Mouse (Mus musculus) CH12.LX (cell line): ENCODE data around the gene Vwf. TPM values are rescaled to one million over a fixed set of nuclear protein-coding genes. Genes with fewer than 3 reads are reported as not detected.

Experiments used
- DNase-seq: peaks from one replicate; pipeline ENCODE4 v3.0.0-alpha.2; 2013; ENCODE audit errors: extremely low read depth
- H3K27ac ChIP-seq: 2 replicates; pipeline ENCODE4 v1.5.1; 2012; ENCODE audit warnings: low read depth, mild to moderate bottlenecking, control low read depth, moderate library complexity; ENCODE audit not compliant: insufficient read depth
- H3K27me3 ChIP-seq: replicated peaks from 2 replicates; pipeline ENCODE3; 2012; ENCODE audit warnings: inconsistent platforms
- H3K36me3 ChIP-seq, 2 experiments: replicated peaks in 1 of 2; 2 replicates each; pipeline versions ENCODE3 to v1.6.1; 2012; ENCODE audit warnings: inconsistent platforms in 1 of 2, low read length in 1 of 2, mild to moderate bottlenecking in 1 of 2, mixed read lengths in 1 of 2, moderate library complexity in 1 of 2; ENCODE audit not compliant: control insufficient read depth in 1 of 2, insufficient read depth in 1 of 2
- H3K4me1 ChIP-seq, 2 experiments: 2 replicates each; pipeline ENCODE4 v1.6.1; 2012; ENCODE audit warnings: inconsistent platforms in 1 of 2, moderate library complexity in 1 of 2; ENCODE audit not compliant: insufficient read depth in 2 of 2, control insufficient read depth in 1 of 2
- H3K4me2 ChIP-seq: 2 replicates; pipeline ENCODE4 v1.6.1; 2012; ENCODE audit warnings: low read depth, mild to moderate bottlenecking, control low read depth; ENCODE audit not compliant: poor library complexity, insufficient read depth, severe bottlenecking
- H3K4me3 ChIP-seq, 3 experiments: fragments of 150-350 bp in 1 of 3; sonication (generic) in 1 of 3; replicated peaks in 1 of 3; 2 replicates each; pipeline versions ENCODE3 to v1.5.1; 2011 to 2012; ENCODE audit warnings: low read depth in 2 of 3, low read length in 2 of 3, mild to moderate bottlenecking in 2 of 3, moderate library complexity in 2 of 3, control low read depth in 1 of 3, improper control_type of control experiment in 1 of 3, inconsistent platforms in 1 of 3, mixed read lengths in 1 of 3; ENCODE audit not compliant: poor library complexity in 1 of 3
- H3K79me2 ChIP-seq: replicated peaks from 2 replicates; pipeline ENCODE4 v1.6.1; 2012; ENCODE audit warnings: mild to moderate bottlenecking, moderate library complexity; ENCODE audit not compliant: control insufficient read depth, poor library complexity, insufficient read depth, severe bottlenecking; ENCODE audit errors: extremely low read depth
- H3K9ac ChIP-seq: 2 replicates; pipeline ENCODE4 v1.6.1; 2012; ENCODE audit warnings: low read depth, mild to moderate bottlenecking, control low read depth, moderate library complexity; ENCODE audit not compliant: insufficient read depth
- H3K9me3 ChIP-seq: replicated peaks from 2 replicates; pipeline ENCODE3; 2012; ENCODE audit warnings: low read length, inconsistent platforms, mixed read lengths
- BHLHE40 ChIP-seq: IDR thresholded peaks from 2 replicates; pipeline ENCODE4 v1.6.1; 2011; ENCODE audit warnings: mild to moderate bottlenecking, low read depth, low read length, improper control_type of control experiment
- CHD2 ChIP-seq: IDR thresholded peaks from 2 replicates; pipeline ENCODE4 v1.6.1; 2011; ENCODE audit warnings: low read length, improper control_type of control experiment
- E2F4 ChIP-seq: IDR thresholded peaks from 2 replicates; pipeline ENCODE4 v1.6.1; 2011; ENCODE audit warnings: low read depth, low read length, improper control_type of control experiment; ENCODE audit not compliant: insufficient replicate concordance
- ELF1 ChIP-seq: IDR thresholded peaks from 2 replicates; pipeline ENCODE4 v1.6.1; 2014; ENCODE audit warnings: low read depth, mild to moderate bottlenecking, inconsistent platforms, low read length, improper control_type of control experiment
- EP300 ChIP-seq: IDR thresholded peaks from 2 replicates; pipeline ENCODE4 v1.6.1; 2011; ENCODE audit warnings: low read length, improper control_type of control experiment
- HCFC1 ChIP-seq: IDR thresholded peaks from 2 replicates; pipeline ENCODE4 v1.6.1; 2012; ENCODE audit warnings: low read depth, mild to moderate bottlenecking, inconsistent platforms, low read length, improper control_type of control experiment
- IRF4 ChIP-seq: IDR thresholded peaks from 2 replicates; pipeline ENCODE4 v1.6.1; 2014; ENCODE audit warnings: low read depth, mild to moderate bottlenecking, inconsistent platforms, low read length, improper control_type of control experiment
- JUND ChIP-seq: conservative IDR thresholded peaks from 2 replicates; pipeline ENCODE4 v1.6.1; 2011; ENCODE audit warnings: low read depth, low read length, improper control_type of control experiment
- KAT2A ChIP-seq: IDR thresholded peaks from 2 replicates; pipeline ENCODE4 v1.6.1; 2012; ENCODE audit warnings: low read length, improper control_type of control experiment, inconsistent platforms; ENCODE audit not compliant: insufficient replicate concordance
- MAX ChIP-seq: IDR thresholded peaks from 2 replicates; pipeline ENCODE4 v1.6.1; 2011; ENCODE audit warnings: low read length, improper control_type of control experiment
- MYC ChIP-seq: IDR thresholded peaks from 2 replicates; pipeline ENCODE4 v1.6.1; 2011; ENCODE audit warnings: low read depth, mild to moderate bottlenecking, improper control_type of control experiment, low read length
- NELFE ChIP-seq: IDR thresholded peaks from 2 replicates; pipeline ENCODE4 v1.6.1; 2011; ENCODE audit warnings: low read depth, low read length, improper control_type of control experiment
- NRF1 ChIP-seq: IDR thresholded peaks from 2 replicates; pipeline ENCODE4 v1.6.1; 2014; ENCODE audit warnings: low read depth, mild to moderate bottlenecking, inconsistent platforms, low read length, improper control_type of control experiment, moderate library complexity
- POLR2A ChIP-seq: IDR thresholded peaks from 2 replicates; pipeline ENCODE4 v1.6.1; 2011; ENCODE audit warnings: low read depth, mild to moderate bottlenecking, improper control_type of control experiment, low read length
- POLR2AphosphoS2 ChIP-seq: IDR thresholded peaks from 2 replicates; pipeline ENCODE4 v1.6.1; 2011; ENCODE audit warnings: low read depth, low read length, improper control_type of control experiment
- RAD21 ChIP-seq: IDR thresholded peaks from 2 replicates; pipeline ENCODE4 v1.6.1; 2011; ENCODE audit warnings: low read depth, mild to moderate bottlenecking, low read length, improper control_type of control experiment, moderate library complexity
- RCOR1 ChIP-seq: conservative IDR thresholded peaks from 2 replicates; pipeline ENCODE4 v1.6.1; 2012; ENCODE audit warnings: low read depth, mild to moderate bottlenecking, inconsistent platforms, low read length, improper control_type of control experiment
- SMC3 ChIP-seq: IDR thresholded peaks from 2 replicates; pipeline ENCODE4 v1.6.1; 2011; ENCODE audit warnings: low read depth, low read length, improper control_type of control experiment
- UBTF ChIP-seq: IDR thresholded peaks from 2 replicates; pipeline ENCODE4 v1.6.1; 2012; ENCODE audit warnings: low read depth, mild to moderate bottlenecking, inconsistent platforms, low read length, improper control_type of control experiment, moderate library complexity
- USF2 ChIP-seq: conservative IDR thresholded peaks from 2 replicates; pipeline ENCODE4 v1.6.1; 2011; ENCODE audit warnings: low read depth, low read length, improper control_type of control experiment
- ZC3H11A ChIP-seq: IDR thresholded peaks from 2 replicates; pipeline ENCODE4 v1.6.1; 2012; ENCODE audit warnings: low read depth, mild to moderate bottlenecking, inconsistent platforms, low read length, improper control_type of control experiment
- ZNF384 ChIP-seq: IDR thresholded peaks from 2 replicates; pipeline ENCODE4 v1.6.1; 2012; ENCODE audit warnings: low read depth, low read length, improper control_type of control experiment, inconsistent platforms
- dilution Hi-C: fragments of 300-500 bp; cut with MboI; formaldehyde crosslinking; loops from 2 replicates; pipeline ENCODE4 v1.14.3; 2020; ENCODE audit warnings: low sequenced_read_pairs; ENCODE audit not compliant: extremely low pct_unique_long_range_greater_than_20kb, extremely low pct_ligation_motif_present
- in situ Hi-C: fragments of 300-500 bp; cut with MboI; formaldehyde crosslinking; loops from 3 replicates; pipeline ENCODE4 v1.14.3; 2019; ENCODE audit warnings: low sequenced_read_pairs, low pct_ligation_motif_present, low pct_unique_long_range_greater_than_20kb, mixed read lengths
- polyA plus RNA-seq: library from polyadenylated mRNA; unstranded; fragments of >175 nt; gene quantifications from 2 replicates; pipeline ENCODE4 v1.2.1, GENCODE M21; 2012; ENCODE audit warnings: low read depth; ENCODE audit not compliant: insufficient read length
- total RNA-seq, 2 experiments: library from RNA; depleted of rRNA; stranded (reverse); fragments of 300-350 nt in 1 of 2; fragments of >200 nt in 1 of 2; gene quantifications; 2 replicates each; pipeline ENCODE4 v1.2.3; 2012 to 2014

Vwf gene
- total and polyA plus RNA-seq, 3 experiments = not detected

DNA sequence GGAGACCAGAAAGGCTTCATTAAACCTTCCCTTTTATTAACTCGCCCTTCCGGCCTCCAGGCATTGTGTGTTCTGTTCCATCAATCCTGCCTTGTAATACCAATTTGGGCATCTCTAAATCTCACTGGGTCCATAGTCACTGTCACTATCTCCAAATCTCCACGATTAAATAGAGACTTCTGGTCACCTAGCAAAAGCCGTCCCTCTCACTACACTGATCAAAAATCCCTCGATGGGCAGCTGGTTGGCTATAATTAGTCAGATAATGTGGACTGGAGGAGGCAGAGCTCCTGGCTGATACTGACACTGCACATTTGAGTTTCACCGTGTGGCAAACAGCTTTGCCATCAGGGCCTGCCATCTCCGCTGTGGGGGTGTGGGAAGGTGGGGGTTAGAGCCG, 42.5 kb downstream of the Vwf start:
- in situ Hi-C loops (loop anchor here (5.0 kb wide), 1 partner anchor 92 kb away; no protein-coding TSS in a partner anchor), dilution Hi-C loops (no loop called here)
- no peak overlapping the region for H3K9ac ChIP-seq
- no peaks in the 10 kb centered on the region for H3K36me3 ChIP-seq
- no peak for DNase-seq
- peaks cover 95% of the 10 kb centered on the region for H3K27me3 ChIP-seq
- H3K9me3 ChIP-seq = no peaks in the 10 kb centered on the region
- H3K4me1 ChIP-seq = no peaks in the 10 kb centered on the region
- TF ChIP-seq CHD2 (no peak), MYC (no peak), ZNF384 (no peak), RAD21 (no peak), MAX (no peak), ELF1 (no peak), SMC3 (no peak), POLR2AphosphoS2 (no peak), KAT2A (no peak)
- no peak overlapping the region for H3K4me3 ChIP-seq
- H3K27ac ChIP-seq = no peak overlapping the region
- H3K4me2 ChIP-seq = no peak overlapping the region
- H3K79me2 ChIP-seq = no peaks in the 10 kb centered on the region

- in situ Hi-C loops (no loop called here), dilution Hi-C loops (no loop called here)
- H3K27ac ChIP-seq = no peak overlapping the region
- H3K9me3 ChIP-seq = no peaks in the 10 kb centered on the region
- no peak overlapping the region for H3K9ac ChIP-seq
- H3K79me2 ChIP-seq = no peaks in the 10 kb centered on the region
- DNase-seq = no peak
- H3K4me1 ChIP-seq = no peaks in the 10 kb centered on the region
- no peak for TF ChIP-seq RCOR1
- no peak for TF ChIP-seq NELFE
- no peak for TF ChIP-seq IRF4
- TF ChIP-seq RAD21 = no peak
- no peak for TF ChIP-seq ZC3H11A
- TF ChIP-seq EP300 = no peak
- TF ChIP-seq SMC3 = no peak
- TF ChIP-seq NRF1 = no peak
- no peak for TF ChIP-seq JUND
- no peak for TF ChIP-seq MYC
- no peak for TF ChIP-seq USF2
- no peak for TF ChIP-seq MAX
- no peak for TF ChIP-seq POLR2A
- TF ChIP-seq UBTF = no peak
- no peak for TF ChIP-seq HCFC1
- no peak for TF ChIP-seq BHLHE40
- TF ChIP-seq CHD2 = no peak
- TF ChIP-seq E2F4 = no peak
- peaks cover 98% of the 10 kb centered on the region for H3K27me3 ChIP-seq
- no peak overlapping the region for H3K4me2 ChIP-seq
- no peaks in the 10 kb centered on the region for H3K36me3 ChIP-seq
- no peak overlapping the region for H3K4me3 ChIP-seq
Observed at GRCm38 (mm10) chr6:125590056-125590455, 43.5 kb downstream of the Vwf start.
